Mouse (Mus musculus): ENCODE measurements at regions not wholly inside any gene's neighbourhood (a gene's known extent, or its start where the extent isn't known, plus 50 kb on each side); places are given as distances from the start of the nearest gene placed in this dataset.

GRCm38 (mm10) chr2:134730547-134730946, 55.3 kb upstream of the Plcb1 start:
- no peak for DNase-seq (ENCODE audit: low spot score)

GRCm38 (mm10) chr2:134726713-134727112, 59.2 kb upstream of the Plcb1 start:
- DNase-seq (ENCODE audit: low spot score) = no peak

GRCm38 (mm10) chr2:134724071-134724470, 61.8 kb upstream of the Plcb1 start:
- DNase-seq (ENCODE audit: low spot score) = no peak

GRCm38 (mm10) chr2:134717815-134718362, 68.0 kb upstream of the Plcb1 start:
- peak; percentile 8 for DNase-seq (ENCODE audit: low spot score)

GRCm38 (mm10) chr2:134716531-134716930, 69.3 kb upstream of the Plcb1 start:
- DNase-seq (ENCODE audit: low spot score) = no peak

GRCm38 (mm10) chr2:134714001-134714400, 70.1 kb upstream of the Tmx4 start:
- DNase-seq (ENCODE audit: low spot score) = no peak

GRCm38 (mm10) chr2:134708754-134709153, 64.8 kb upstream of the Tmx4 start:
- DNase-seq (ENCODE audit: low spot score) = no peak

- no peak for DNase-seq (ENCODE audit: low spot score)
Observed at GRCm38 (mm10) chr2:134703067-134703466, 59.1 kb upstream of the Tmx4 start.

GRCm38 (mm10) chr2:134697424-134697823, 53.5 kb upstream of the Tmx4 start:
- DNase-seq (ENCODE audit: low spot score) = no peak

- no peak for DNase-seq (ENCODE audit: low spot score)
Observed at GRCm38 (mm10) chr2:134696394-134696793, 52.4 kb upstream of the Tmx4 start.
